Mouse (Mus musculus) MEL (cell line): Measurements from ENCODE around the gene Cep85l. TPM values are rescaled to one million over a fixed set of nuclear protein-coding genes. Genes with fewer than 3 reads are reported as not detected.

Experiments
- DNase-seq: peaks from one replicate; pipeline ENCODE4 v3.0.0; 2011; ENCODE audit warnings: low read depth, low spot score
- H3K27ac ChIP-seq: 2 replicates; pipeline ENCODE4 v1.5.1; 2012; ENCODE audit warnings: low read depth, mild to moderate bottlenecking, control low read depth, low read length, moderate library complexity; ENCODE audit not compliant: control insufficient read depth
- H3K27me3 ChIP-seq, 2 experiments: fragments of 150-350 bp in 1 of 2; sonication (generic) in 1 of 2; 2 replicates each; pipeline ENCODE4 v1.6.1; 2012; ENCODE audit warnings: low read length in 2 of 2, mild to moderate bottlenecking in 2 of 2, improper control_type of control experiment in 1 of 2, moderate library complexity in 1 of 2; ENCODE audit not compliant: insufficient read depth in 2 of 2, control insufficient read depth in 1 of 2
- H3K36me3 ChIP-seq, 2 experiments: 2 replicates each; pipeline ENCODE4 v1.6.1; 2012 to 2014; ENCODE audit warnings: low read length in 2 of 2, improper control_type of control experiment in 1 of 2, inconsistent platforms in 1 of 2, mild to moderate bottlenecking in 1 of 2; ENCODE audit not compliant: insufficient read depth in 2 of 2, control insufficient read depth in 1 of 2
- H3K4me1 ChIP-seq, 2 experiments: fragments of 150-350 bp in 1 of 2; sonication (generic) in 1 of 2; 2 replicates each; pipeline ENCODE4 v1.6.1; 2012; ENCODE audit warnings: low read length in 2 of 2, improper control_type of control experiment in 1 of 2, mild to moderate bottlenecking in 1 of 2; ENCODE audit not compliant: insufficient read depth in 2 of 2, control insufficient read depth in 1 of 2
- H3K4me3 ChIP-seq, 2 experiments: fragments of 150-350 bp in 1 of 2; sonication (generic) in 1 of 2; 2 replicates each; pipeline ENCODE4 v1.5.1; 2012; ENCODE audit warnings: low read depth in 2 of 2, low read length in 2 of 2, mild to moderate bottlenecking in 2 of 2, moderate library complexity in 2 of 2, control low read depth in 1 of 2, improper control_type of control experiment in 1 of 2; ENCODE audit not compliant: control insufficient read depth in 1 of 2, insufficient read depth in 1 of 2
- H3K79me2 ChIP-seq: 2 replicates; pipeline ENCODE4 v1.6.1; 2012; ENCODE audit warnings: mild to moderate bottlenecking, low read length, moderate library complexity; ENCODE audit not compliant: control insufficient read depth, poor library complexity, insufficient read depth
- H3K9ac ChIP-seq: 2 replicates; pipeline ENCODE4 v1.6.1; 2012; ENCODE audit warnings: low read depth, mild to moderate bottlenecking, control low read depth, low read length, moderate library complexity; ENCODE audit not compliant: control insufficient read depth, poor library complexity, severe bottlenecking
- H3K9me3 ChIP-seq: fragments of 150-350 bp; sonication (generic); replicated peaks from 2 replicates; pipeline ENCODE4 v1.6.1; 2012; ENCODE audit warnings: mild to moderate bottlenecking, low read length, improper control_type of control experiment, moderate library complexity; ENCODE audit not compliant: insufficient read depth
- CHD1 ChIP-seq: IDR thresholded peaks from 2 replicates; pipeline ENCODE4 v1.6.1; 2012; ENCODE audit warnings: low read depth, mild to moderate bottlenecking, inconsistent platforms, low read length, improper control_type of control experiment
- ELF1 ChIP-seq: IDR thresholded peaks from 2 replicates; pipeline ENCODE4 v1.6.1; 2014; ENCODE audit warnings: low read depth, mild to moderate bottlenecking, inconsistent platforms, low read length, improper control_type of control experiment, moderate library complexity
- EP300 ChIP-seq, 2 experiments: IDR thresholded peaks; 2 replicates each; pipeline ENCODE4 v1.6.1; 2011; ENCODE audit warnings: improper control_type of control experiment in 2 of 2, low read length in 2 of 2, low read depth in 1 of 2, mild to moderate bottlenecking in 1 of 2
- ETS1 ChIP-seq: IDR thresholded peaks from 2 replicates; pipeline ENCODE4 v1.6.1; 2012; ENCODE audit warnings: low read depth, mild to moderate bottlenecking, inconsistent platforms, low read length, improper control_type of control experiment, moderate library complexity
- GATA1 ChIP-seq: IDR thresholded peaks from 2 replicates; pipeline ENCODE4 v1.6.1; 2011; ENCODE audit warnings: low read depth, low read length, improper control_type of control experiment
- HCFC1 ChIP-seq: IDR thresholded peaks from 2 replicates; pipeline ENCODE4 v1.6.1; 2012; ENCODE audit warnings: low read depth, mild to moderate bottlenecking, inconsistent platforms, low read length, improper control_type of control experiment, moderate library complexity
- JUND ChIP-seq: IDR thresholded peaks from 2 replicates; pipeline ENCODE4 v1.6.1; 2011; ENCODE audit warnings: low read depth, mild to moderate bottlenecking, improper control_type of control experiment, low read length
- MAFK ChIP-seq: IDR thresholded peaks from 2 replicates; pipeline ENCODE4 v1.6.1; 2011; ENCODE audit warnings: low read depth, mild to moderate bottlenecking, low read length, improper control_type of control experiment, borderline replicate concordance
- MXI1 ChIP-seq: IDR thresholded peaks from 2 replicates; pipeline ENCODE4 v1.6.1; 2011; ENCODE audit warnings: mild to moderate bottlenecking, low read depth, low read length, improper control_type of control experiment
- MYB ChIP-seq: IDR thresholded peaks from 2 replicates; pipeline ENCODE4 v1.6.1; 2011; ENCODE audit warnings: mild to moderate bottlenecking, low read depth, low read length, improper control_type of control experiment
- POLR2A ChIP-seq, 2 experiments: IDR thresholded peaks; 2 replicates each; pipeline ENCODE4 v1.6.1; 2011 to 2012; ENCODE audit warnings: low read length in 2 of 2, mild to moderate bottlenecking in 2 of 2, control low read depth in 1 of 2, improper control_type of control experiment in 1 of 2, low read depth in 1 of 2, moderate library complexity in 1 of 2; ENCODE audit not compliant: control insufficient read depth in 1 of 2, insufficient read depth in 1 of 2, poor library complexity in 1 of 2
- POLR2AphosphoS2 ChIP-seq: IDR thresholded peaks from 2 replicates; pipeline ENCODE4 v1.6.1; 2011; ENCODE audit warnings: low read length, improper control_type of control experiment
- POLR2AphosphoS5 ChIP-seq: IDR thresholded peaks from 2 replicates; pipeline ENCODE4 v1.6.1; 2012; ENCODE audit warnings: low read depth, borderline replicate concordance, mild to moderate bottlenecking, inconsistent platforms, low read length, moderate library complexity, mixed read lengths
- RCOR1 ChIP-seq: IDR thresholded peaks from 2 replicates; pipeline ENCODE4 v1.6.1; 2012; ENCODE audit warnings: low read depth, mild to moderate bottlenecking, inconsistent platforms, low read length, improper control_type of control experiment
- SIN3A ChIP-seq: IDR thresholded peaks from 2 replicates; pipeline ENCODE4 v1.6.1; 2012; ENCODE audit warnings: low read length, improper control_type of control experiment, inconsistent platforms
- TAL1 ChIP-seq: IDR thresholded peaks from 2 replicates; pipeline ENCODE4 v1.6.1; 2012; ENCODE audit warnings: mild to moderate bottlenecking, inconsistent platforms, low read length, moderate library complexity, mixed read lengths
- TBP ChIP-seq: IDR thresholded peaks from 2 replicates; pipeline ENCODE4 v1.8.0; 2011; ENCODE audit warnings: low read depth, low read length, improper control_type of control experiment
- TCF12 ChIP-seq: IDR thresholded peaks from 2 replicates; pipeline ENCODE4 v1.6.1; 2014; ENCODE audit warnings: low read depth, mild to moderate bottlenecking, inconsistent platforms, low read length, improper control_type of control experiment, moderate library complexity
- USF2 ChIP-seq, 2 experiments: IDR thresholded peaks; 2 replicates each; pipeline ENCODE4 v1.6.1; 2011 to 2012; ENCODE audit warnings: improper control_type of control experiment in 2 of 2, low read length in 2 of 2, borderline replicate concordance in 1 of 2, inconsistent platforms in 1 of 2, low read depth in 1 of 2, mild to moderate bottlenecking in 1 of 2; ENCODE audit not compliant: insufficient read depth in 1 of 2
- ZC3H11A ChIP-seq: IDR thresholded peaks from 2 replicates; pipeline ENCODE4 v1.6.1; 2012; ENCODE audit warnings: low read depth, mild to moderate bottlenecking, inconsistent platforms, low read length, improper control_type of control experiment
- ZNF384 ChIP-seq: IDR thresholded peaks from 2 replicates; pipeline ENCODE4 v1.6.1; 2012; ENCODE audit warnings: low read depth, mild to moderate bottlenecking, inconsistent platforms, low read length, improper control_type of control experiment
- polyA plus RNA-seq, 2 experiments: library from polyadenylated mRNA; stranded (reverse) in 1 of 2; unstranded in 1 of 2; fragments of >175 nt in 1 of 2; fragments of >200 nt in 1 of 2; gene quantifications; 2 replicates each; pipeline versions ENCODE4 v1.2.1 to v1.2.4; 2012; ENCODE audit warnings: low replicate concordance in 2 of 2, low read depth in 1 of 2; ENCODE audit not compliant: insufficient read length in 2 of 2, insufficient read depth in 1 of 2, missing spikeins in 1 of 2
- total RNA-seq: library from RNA; depleted of rRNA; stranded (reverse); fragments of 300-350 nt; gene quantifications from 2 replicates; pipeline ENCODE4 v1.2.3, GENCODE M21; 2012; rRNA removed

Gene Cep85l
- total and polyA plus RNA-seq, 3 experiments, result 2.2 to 43.1 (median 3.0) TPM

- Histone ChIP-seq H3K4me1 (peaks cover 9 to 19% of the 10 kb centered on the region in 2 experiments), H3K9me3 (no peaks in the 10 kb centered on the region), H3K4me3 (no peak overlapping the region; a peak in 1 of 4 replicates), H3K9ac (peak overlapping the region; percentile 53), H3K27me3 (no peaks in the 10 kb centered on the region)
- peak; percentile 81 for TF ChIP-seq RCOR1
- TF ChIP-seq EP300 (IDR thresholded peaks at IDR 0.05; ENCODE audit: low read depth in 1 of 2, low read length in 2 of 2), result peak; percentile 98 to 99
- TF ChIP-seq ZNF384, result peak; percentile 90
- no peak for TF ChIP-seq POLR2A (IDR thresholded peaks at IDR 0.05; ENCODE audit: control insufficient read depth in 1 of 2, insufficient read depth in 1 of 2, low read depth in 1 of 2, low read length in 2 of 2, poor library complexity in 1 of 2)
- peak; percentile 81 for TF ChIP-seq ETS1
- 0 out of 2 replicates have a peak, but pooled peaks have one; percentile 42 for TF ChIP-seq CHD1
- TF ChIP-seq JUND, result peak; percentile 82; the same call in 1 of the 2 replicates
- peak; percentile 95 for TF ChIP-seq TCF12
- peak; percentile 90 for TF ChIP-seq MYB
- TF ChIP-seq POLR2AphosphoS2, result no peak
- no peak for TF ChIP-seq USF2 (IDR thresholded peaks at IDR 0.05; ENCODE audit: borderline replicate concordance in 1 of 2, insufficient read depth in 1 of 2, low read depth in 1 of 2, low read length in 2 of 2)
- no peak for TF ChIP-seq ZC3H11A
- peak; percentile 89 for TF ChIP-seq TAL1
- peak; percentile 44; the same call in 1 of the 2 replicates for TF ChIP-seq MAFK
- no peak for TF ChIP-seq ELF1
- TF ChIP-seq GATA1, result peak; percentile 94
- peak; percentile 71 for TF ChIP-seq SIN3A
- peak; percentile 72; the same call in 1 of the 2 replicates for TF ChIP-seq TBP
- 0 out of 2 replicates have a peak, but pooled peaks have one; percentile 19 for TF ChIP-seq HCFC1
- TF ChIP-seq POLR2AphosphoS5, result no peak
- TF ChIP-seq MXI1, result 0 out of 2 replicates have a peak, but pooled peaks have one; percentile 25
- TF ChIP-seq, all 39 proteins: peak for 15
- DNase-seq, result peak; percentile 85
- Histone ChIP-seq H3K36me3 (peaks cover 0 to 24% of the 10 kb centered on the region in 2 experiments; a peak in 2 of 4 replicates), H3K27ac (peak overlapping the region; percentile 97), H3K79me2 (no peaks in the 10 kb centered on the region)
These were observed 150.6 kb downstream of the Cep85l start for GRCm38 (mm10) chr10:53229190-53229589.

Other genes with a start within 250 kb of the Cep85l start
- 0.92 and 1.3 TPM in 2 replicates for gene Pln, start 42.3 kb downstream of the Cep85l start, total RNA-seq
- gene Pln, start 42.3 kb downstream of the Cep85l start, polyA plus RNA-seq, result under 1 TPM in 1 of 2 experiments, not detected in 1; 0.22 TPM
- gene Asf1a, start 216.8 kb upstream of the Cep85l start, total RNA-seq, result 63.8 and 65.1 TPM in 2 replicates
- gene Asf1a, start 216.8 kb upstream of the Cep85l start, polyA plus RNA-seq, result 10 to 100 TPM in 1 of 2 experiments, not detected in 1; 91.4 TPM